Mouse (Mus musculus) neural tube, embryonic 12.5 days (tissue): ENCODE measurements around the gene Gstz1. TPM values are rescaled to one million over a fixed set of nuclear protein-coding genes. Genes with fewer than 3 reads are reported as not detected.
"Not testable (repeated sequence)": the region's sequence is repeated elsewhere in the genome, so short reads cannot be mapped to it uniquely, and the experiment has no call there.

Experiments
- ATAC-seq: fragments of 200-750 bp; cut with Nextera tagmentation; 2 replicates; pipeline ENCODE4 v1.8.0; 2017; ENCODE audit warnings: low read depth, mild to moderate bottlenecking, moderate TSS enrichment, moderate library complexity; ENCODE audit not compliant: low FRiP score
- H3K27ac ChIP-seq: fragments of 300-500 bp; sonication (generic); 2 replicates; pipeline ENCODE4 v1.5.1; 2016
- H3K27me3 ChIP-seq: fragments of 300-500 bp; sonication (generic); replicated peaks from 2 replicates; pipeline ENCODE4 v1.6.1; 2016; ENCODE audit warnings: mild to moderate bottlenecking
- H3K36me3 ChIP-seq: fragments of 300-500 bp; sonication (generic); 2 replicates; pipeline ENCODE4 v1.6.1; 2016; ENCODE audit warnings: mild to moderate bottlenecking
- H3K4me1 ChIP-seq: fragments of 300-500 bp; sonication (generic); 2 replicates; pipeline ENCODE4 v1.6.1; 2016
- H3K4me2 ChIP-seq: fragments of 300-500 bp; sonication (generic); replicated peaks from 2 replicates; pipeline ENCODE4 v1.6.1; 2016; ENCODE audit warnings: mild to moderate bottlenecking
- H3K4me3 ChIP-seq: fragments of 300-500 bp; sonication (generic); 2 replicates; pipeline ENCODE4 v1.5.1; 2016
- H3K9ac ChIP-seq: fragments of 300-500 bp; sonication (generic); 2 replicates; pipeline ENCODE4 v1.6.1; 2016; ENCODE audit warnings: mild to moderate bottlenecking
- H3K9me3 ChIP-seq: fragments of 300-500 bp; sonication (generic); 2 replicates; pipeline ENCODE4 v1.6.1; 2016; ENCODE audit warnings: mild to moderate bottlenecking
- WGBS: fragments of 180-500 bp; shearing (Covaris S2); methylation state at CpG from one replicate; pipeline ENCODE4 v1.1.7; 2016; 5-methylcytosine and 5-hydroxymethylcytosine counted together
- polyA plus RNA-seq: library from polyadenylated mRNA; unstranded; fragments of >200 nt; fragmentation: Nextera tagmentation; extraction: Ambion mirVana; gene quantifications from 2 replicates; pipeline ENCODE4 v1.2.1, GENCODE M21; 2016

Gstz1 gene
- polyA plus RNA-seq, 1 experiment from 2014 or later = 29.7 TPM

GRCm38 (mm10) chr12:87132784-87133183 lies 14.2 kb upstream of the Gstz1 start:
- Histone ChIP-seq H3K9ac (no peak overlapping the region), H3K4me1 (no peaks in the 10 kb centered on the region), H3K27me3 (no peaks in the 10 kb centered on the region), H3K36me3 (peaks cover 28% of the 10 kb centered on the region; the same call in 1 of the 2 replicates), H3K27ac (no peak overlapping the region), H3K4me3 (no peak overlapping the region), H3K9me3 (no peaks in the 10 kb centered on the region), H3K4me2 (no peak overlapping the region)
- ATAC-seq = no peak
- 91% methylated on average over 9 of the region's 9 CpGs for WGBS

GRCm38 (mm10) chr12:87137439-87138341 lies 9.3 kb upstream of the Gstz1 start:
- H3K4me1 ChIP-seq = peaks cover 6% of the 10 kb centered on the region; the same call in 1 of the 2 replicates
- peak; percentile 85 for ATAC-seq

GRCm38 (mm10) chr12:87138342-87138701 lies 8.6 kb upstream of the Gstz1 start:
- no peaks in the 10 kb centered on the region for H3K27me3 ChIP-seq
- ATAC-seq = peak; percentile 68
- no peaks in the 10 kb centered on the region for H3K9me3 ChIP-seq
- WGBS = 33% methylated on average over 2 of the region's 2 CpGs
- H3K27ac ChIP-seq = no peak overlapping the region
- no peak overlapping the region for H3K4me3 ChIP-seq
- H3K9ac ChIP-seq = no peak overlapping the region
- peaks cover 6% of the 10 kb centered on the region; the same call in 1 of the 2 replicates for H3K4me1 ChIP-seq
- 0 out of 2 replicates have a peak overlapping the region, but pooled peaks have one; percentile 16 for H3K4me2 ChIP-seq
- H3K36me3 ChIP-seq = peaks cover 9% of the 10 kb centered on the region; the same call in 1 of the 2 replicates

More at GRCm38 (mm10) chr12:87137439-87138341, 9.3 kb upstream of the Gstz1 start:
- 72% methylated on average over 15 of the region's 15 CpGs for WGBS
- Histone ChIP-seq H3K4me2 (0 out of 2 replicates have a peak overlapping the region, but pooled peaks have one; percentile 16), H3K9ac (no peak overlapping the region), H3K36me3 (peaks cover 9% of the 10 kb centered on the region; the same call in 1 of the 2 replicates), H3K9me3 (no peaks in the 10 kb centered on the region), H3K27me3 (no peaks in the 10 kb centered on the region), H3K27ac (no peak overlapping the region), H3K4me3 (no peak overlapping the region)

DNA sequence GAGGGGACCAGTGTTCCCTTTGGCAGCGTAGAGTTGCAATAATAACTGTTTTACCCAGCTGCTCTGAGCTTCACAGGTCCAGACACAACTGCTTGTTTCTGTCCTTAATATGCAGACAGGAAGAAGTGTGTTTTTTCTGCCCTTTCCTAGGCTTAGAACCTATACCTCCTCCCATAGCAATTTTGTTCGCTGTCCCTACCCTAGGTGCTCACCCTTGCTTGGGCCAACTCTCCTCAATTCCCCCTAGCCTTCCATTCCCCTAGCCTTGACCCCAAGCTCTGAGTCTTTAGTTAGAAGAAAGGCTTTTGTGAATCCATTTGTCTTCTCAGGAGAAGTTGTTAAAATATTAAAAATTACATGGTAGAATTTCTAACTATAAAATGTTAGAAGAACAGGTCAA lies 8.2 kb upstream of the Gstz1 start:
- Histone ChIP-seq H3K4me3 (no peak overlapping the region), H3K4me2 (no peak overlapping the region), H3K4me1 (peaks cover 6% of the 10 kb centered on the region; the same call in 1 of the 2 replicates), H3K27me3 (no peaks in the 10 kb centered on the region), H3K9me3 (no peaks in the 10 kb centered on the region), H3K9ac (no peak overlapping the region), H3K27ac (no peak overlapping the region), H3K36me3 (peaks cover 9% of the 10 kb centered on the region; the same call in 1 of the 2 replicates)
- WGBS = 40% methylated on average over 2 of the region's 2 CpGs
- ATAC-seq = peak; percentile 56; the same call in 1 of the 2 replicates

GRCm38 (mm10) chr12:87142156-87142555 lies 4.8 kb upstream of the Gstz1 start:
- ATAC-seq = no peak
- Histone ChIP-seq H3K27ac (no peak overlapping the region), H3K27me3 (no peaks in the 10 kb centered on the region), H3K36me3 (0 out of 2 replicates have a peak, but pooled peaks cover 2% of the 10 kb centered on the region), H3K9ac (no peak overlapping the region), H3K4me1 (peaks cover 12% of the 10 kb centered on the region; the same call in 1 of the 2 replicates), H3K4me2 (no peak overlapping the region), H3K9me3 (no peaks in the 10 kb centered on the region; the same call in 1 of the 2 replicates), H3K4me3 (no peak overlapping the region)
- WGBS = 71% methylated on average over 2 of the region's 2 CpGs

DNA sequence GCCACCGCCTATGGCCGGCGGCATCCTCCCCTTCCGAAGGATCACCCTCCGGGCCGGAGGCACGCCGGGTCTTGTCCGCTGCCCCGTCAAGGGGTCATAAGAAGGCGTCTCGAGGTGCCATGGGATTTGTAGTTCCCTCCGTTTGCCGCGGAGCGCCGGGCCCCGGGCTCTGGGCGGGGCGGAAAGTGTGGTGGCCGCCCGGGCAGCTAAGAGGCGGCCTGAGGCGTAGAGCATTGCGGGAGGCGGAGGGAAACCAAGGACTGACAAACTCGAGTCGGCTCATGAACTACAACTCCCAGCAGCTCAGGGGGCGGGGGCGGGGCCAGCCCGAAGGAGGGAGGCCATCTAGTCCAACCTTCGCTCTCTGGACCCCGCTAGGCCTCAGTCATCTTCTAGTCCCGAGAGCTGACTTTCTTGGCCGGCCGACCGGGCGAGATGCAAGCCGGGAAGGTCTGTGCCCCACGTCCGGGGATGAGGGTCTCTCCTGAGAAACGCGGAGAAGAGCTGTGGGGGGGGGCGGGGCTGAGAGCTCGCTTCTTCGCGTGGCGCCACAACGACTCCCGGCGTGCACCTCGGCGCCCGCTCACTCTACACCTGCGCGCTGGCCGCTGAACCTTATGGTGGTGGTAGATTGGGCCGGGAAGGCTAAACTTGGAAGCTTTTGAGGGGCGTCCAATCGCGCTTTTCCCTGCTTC lies 577 bp downstream of the Gstz1 start, which contains the start of gene Pomt2:
Pomt2 (minus strand) TSS at position 574 of the 695 bp plus-strand sequence.
- Histone ChIP-seq H3K9ac (peak within 1 kb of the TSS; percentile 73), H3K27me3 (no peaks in the 10 kb centered on the region), H3K4me3 (peak within 1 kb of the TSS; percentile 86), H3K36me3 (peaks cover 7% of the 10 kb centered on the region), H3K4me1 (peaks cover 12% of the 10 kb centered on the region; the same call in 1 of the 2 replicates), H3K4me2 (peak within 1 kb of the TSS; percentile 69), H3K27ac (peak within 1 kb of the TSS; percentile 84), H3K9me3 (peaks cover under 1% of the 10 kb centered on the region; the same call in 1 of the 2 replicates)
- WGBS = under 1% methylated on average over 61 of the region's 61 CpGs
- peak; percentile 97 for ATAC-seq

DNA sequence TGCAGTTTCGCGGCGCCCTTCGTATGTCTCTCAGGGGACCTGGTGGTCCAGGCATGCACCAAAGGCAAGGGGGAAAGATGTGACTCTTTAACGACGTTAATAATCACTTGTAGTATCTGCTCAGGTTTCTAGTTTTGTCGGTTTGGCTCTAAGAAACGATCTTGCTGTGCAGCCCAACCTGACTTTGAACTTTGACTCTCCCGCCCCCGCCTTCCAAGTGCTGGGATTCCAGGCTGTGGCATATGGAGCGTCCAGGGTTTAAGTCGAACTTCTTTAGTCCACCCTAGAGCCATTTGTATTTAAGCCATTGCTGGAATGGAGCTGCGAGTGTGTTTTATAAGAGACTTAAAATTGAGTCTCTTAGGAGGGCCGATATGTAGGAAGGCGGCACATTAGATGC lies 1.2 kb downstream of the Gstz1 start:
- Histone ChIP-seq H3K9ac (peak overlapping the region; percentile 73), H3K27me3 (no peaks in the 10 kb centered on the region), H3K9me3 (peaks cover 4% of the 10 kb centered on the region; the same call in 1 of the 2 replicates), H3K27ac (peak overlapping the region; percentile 84; the same call in 1 of the 2 replicates), H3K36me3 (peaks cover 7% of the 10 kb centered on the region), H3K4me1 (peaks cover 12% of the 10 kb centered on the region; the same call in 1 of the 2 replicates), H3K4me3 (peak overlapping the region; percentile 86), H3K4me2 (peak overlapping the region; percentile 69)
- WGBS = 18% methylated on average over 15 of the region's 15 CpGs
- no peak for ATAC-seq

GRCm38 (mm10) chr12:87149471-87149870 lies 2.5 kb downstream of the Gstz1 start:
- no peak overlapping the region for H3K9ac ChIP-seq
- H3K27me3 ChIP-seq = no peaks in the 10 kb centered on the region
- no peak overlapping the region for H3K4me2 ChIP-seq
- peaks cover 4% of the 10 kb centered on the region; the same call in 1 of the 2 replicates for H3K9me3 ChIP-seq
- H3K4me3 ChIP-seq = no peak overlapping the region
- H3K27ac ChIP-seq = no peak overlapping the region
- peaks cover 7% of the 10 kb centered on the region for H3K36me3 ChIP-seq
- no peak for ATAC-seq
- H3K4me1 ChIP-seq = peaks cover 12% of the 10 kb centered on the region; the same call in 1 of the 2 replicates
- 95% methylated on average over 5 of the region's 5 CpGs for WGBS

DNA sequence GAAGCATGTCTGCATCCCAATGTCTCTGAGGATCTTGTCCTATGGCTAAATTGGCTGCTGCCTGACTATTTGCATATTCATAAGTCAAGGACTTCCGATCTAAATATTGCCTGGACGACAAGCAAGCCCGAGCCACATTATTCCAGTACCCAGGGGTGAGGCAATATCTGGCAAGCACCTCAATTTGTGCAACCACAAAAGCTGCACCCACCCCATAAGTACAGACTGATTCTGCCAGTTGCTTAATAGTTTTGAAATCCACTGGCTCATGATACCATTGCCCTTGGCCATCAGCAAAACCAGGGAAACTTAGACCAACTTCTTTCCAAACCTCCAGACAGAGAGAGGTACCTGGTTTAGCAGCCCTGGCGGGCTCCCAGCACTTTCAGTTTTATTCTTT lies 7.5 kb downstream of the Gstz1 start:
- peaks cover 14% of the 10 kb centered on the region for H3K36me3 ChIP-seq
- not testable (repeated sequence) for H3K4me2 ChIP-seq, H3K4me1 ChIP-seq, ATAC-seq, H3K9ac ChIP-seq, H3K9me3 ChIP-seq, H3K4me3 ChIP-seq, H3K27ac ChIP-seq, H3K27me3 ChIP-seq
- 88% methylated on average over 4 of the region's 4 CpGs for WGBS

DNA sequence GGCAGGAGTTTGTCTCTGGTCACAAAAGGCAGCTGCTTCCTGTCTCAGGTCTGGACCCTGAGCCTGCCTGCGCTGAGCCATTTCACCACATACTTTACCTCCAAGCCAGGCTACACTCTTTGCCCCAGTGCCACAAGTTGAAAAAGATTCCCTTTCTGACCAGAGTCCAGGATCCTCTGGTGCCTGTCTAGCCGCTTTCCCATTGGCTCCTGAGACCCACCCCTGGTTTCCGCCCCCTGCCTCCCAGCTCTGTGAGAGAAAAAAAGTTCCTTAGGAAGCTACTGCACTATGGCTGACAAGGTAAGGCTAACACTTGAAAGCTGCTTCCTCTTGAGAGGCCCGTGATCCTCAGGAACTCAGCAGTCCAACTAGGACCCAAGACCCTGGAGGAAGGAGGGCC lies 10.4 kb downstream of the Gstz1 start:
- H3K4me2 ChIP-seq = no peak overlapping the region
- 0 out of 2 replicates have a peak, but pooled peaks cover 4% of the 10 kb centered on the region for H3K9me3 ChIP-seq
- H3K9ac ChIP-seq = no peak overlapping the region
- H3K27me3 ChIP-seq = no peaks in the 10 kb centered on the region
- ATAC-seq = no peak
- H3K36me3 ChIP-seq = peaks cover 9% of the 10 kb centered on the region; the same call in 1 of the 2 replicates
- 59% methylated on average over 4 of the region's 4 CpGs for WGBS
- no peak overlapping the region for H3K4me3 ChIP-seq
- H3K27ac ChIP-seq = no peak overlapping the region
- H3K4me1 ChIP-seq = no peaks in the 10 kb centered on the region

DNA sequence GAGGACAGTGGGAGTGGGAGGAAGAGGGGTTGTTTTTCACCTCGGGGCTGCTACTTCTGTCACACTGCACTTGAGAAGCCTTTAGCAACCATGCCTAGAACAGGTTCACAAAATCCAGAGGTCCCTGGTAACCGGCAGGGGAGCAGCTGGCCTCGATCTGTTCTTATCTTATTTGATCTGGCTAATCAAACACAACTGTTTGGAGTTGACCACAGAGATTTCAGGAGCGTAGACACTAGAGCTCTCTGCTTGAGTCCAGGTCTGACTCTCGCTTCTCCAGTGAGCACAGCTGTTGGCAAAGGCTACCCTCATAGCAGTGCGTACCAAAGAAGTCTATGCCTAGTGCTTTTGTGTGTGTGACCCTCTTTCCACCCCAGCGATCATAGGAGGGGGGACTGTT lies 11.1 kb downstream of the Gstz1 start:
- H3K4me1 ChIP-seq = no peaks in the 10 kb centered on the region
- no peak for ATAC-seq
- peaks cover 9% of the 10 kb centered on the region; the same call in 1 of the 2 replicates for H3K36me3 ChIP-seq
- H3K27me3 ChIP-seq = no peaks in the 10 kb centered on the region
- H3K4me3 ChIP-seq = no peak overlapping the region
- H3K9ac ChIP-seq = no peak overlapping the region
- no peaks in the 10 kb centered on the region for H3K9me3 ChIP-seq
- H3K4me2 ChIP-seq = no peak overlapping the region
- H3K27ac ChIP-seq = no peak overlapping the region
- 87% methylated on average over 7 of the region's 7 CpGs for WGBS

DNA sequence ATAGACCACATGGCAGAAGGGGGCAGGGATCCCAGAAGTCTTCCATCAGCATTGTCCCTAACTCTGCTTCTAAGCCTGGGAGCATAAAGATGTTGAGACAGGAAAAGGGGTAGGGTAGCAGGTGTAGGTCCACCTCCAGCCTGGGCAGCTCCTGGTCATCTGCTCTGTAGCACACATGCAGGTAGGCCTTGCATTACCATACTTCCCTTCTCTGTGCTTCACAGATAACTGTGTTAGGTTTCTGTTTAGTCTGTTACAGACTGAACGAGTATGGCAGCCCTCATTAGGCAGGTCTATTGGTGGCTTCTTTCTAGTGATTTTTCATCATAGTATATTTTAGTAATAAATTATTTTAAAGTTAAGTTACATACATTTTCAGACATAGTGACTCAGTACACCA lies 13.3 kb downstream of the Gstz1 start:
- no peak overlapping the region for H3K27ac ChIP-seq
- no peaks in the 10 kb centered on the region for H3K27me3 ChIP-seq
- WGBS = 84% methylated on average over 1 of the region's 1 CpGs
- no peak overlapping the region for H3K4me3 ChIP-seq
- no peaks in the 10 kb centered on the region for H3K4me1 ChIP-seq
- H3K36me3 ChIP-seq = peaks cover 16% of the 10 kb centered on the region; the same call in 1 of the 2 replicates
- ATAC-seq = no peak
- H3K9me3 ChIP-seq = no peaks in the 10 kb centered on the region
- no peak overlapping the region for H3K9ac ChIP-seq
- H3K4me2 ChIP-seq = no peak overlapping the region
